Mouse (Mus musculus) megakaryocyte progenitor cell, adult 5-6 weeks (primary cell): Measurements from ENCODE around the gene Pcnx3. TPM values are rescaled to one million over a fixed set of nuclear protein-coding genes. Genes with fewer than 3 reads are reported as not detected.
"Not testable (repeated sequence)": the region's sequence is repeated elsewhere in the genome, so short reads cannot be mapped to it uniquely, and the experiment has no call there.

Experiments used
- ATAC-seq: replicated peaks from 2 replicates; pipeline ENCODE4 v1.8.0; 2016; ENCODE audit warnings: mild to moderate bottlenecking, moderate TSS enrichment, inconsistent platforms; ENCODE audit not compliant: poor library complexity
- total RNA-seq, 2 experiments: library from RNA; stranded (forward) in 1 of 2; stranded (reverse) in 1 of 2; fragments of 157-497, 149-512 nt in 1 of 2; fragments of 200-1000 nt in 1 of 2; gene quantifications; 2 replicates each; pipeline versions ENCODE4 v1.2.3 to v1.2.4; 2015 to 2017

Pcnx3 gene
- total RNA-seq, 2 experiments from 2014 or later: 15.7 to 24.5 TPM

GRCm38 (mm10) chr19:5713730-5714129 lies 25.0 kb upstream of the Pcnx3 start:
- ATAC-seq: peak; percentile 70

GRCm38 (mm10) chr19:5713255-5713654 lies 24.5 kb upstream of the Pcnx3 start:
- no peak for ATAC-seq

DNA sequence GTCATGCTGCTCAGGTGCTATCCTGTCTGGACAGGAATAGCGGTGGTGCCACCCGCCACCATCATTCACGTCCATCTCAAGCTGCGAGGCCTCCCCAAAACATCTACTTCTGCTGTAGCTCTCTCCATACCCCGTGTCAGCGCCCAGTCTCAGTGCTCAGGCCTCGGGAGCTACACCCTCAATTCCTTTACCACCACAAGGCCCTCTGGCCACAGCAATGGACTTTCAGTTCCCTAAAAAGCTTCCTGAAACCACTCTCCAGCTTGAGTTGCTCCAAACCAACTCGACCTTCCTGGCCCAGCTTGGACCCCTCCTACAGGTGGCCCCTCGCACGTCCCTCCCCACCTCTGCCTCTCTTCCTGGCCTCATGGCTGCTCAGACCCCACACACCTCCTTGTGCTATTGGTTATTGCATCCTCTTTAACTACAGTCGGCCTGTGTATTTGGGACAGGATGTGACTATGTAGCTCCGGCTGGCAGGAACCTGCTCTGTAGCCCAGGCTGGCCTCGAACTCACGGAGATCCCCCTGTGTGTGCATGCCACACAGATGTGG lies 23.3 kb upstream of the Pcnx3 start:
- ATAC-seq: peak; percentile 60

GRCm38 (mm10) chr19:5711218-5711617 lies 22.5 kb upstream of the Pcnx3 start:
- no peak for ATAC-seq

DNA sequence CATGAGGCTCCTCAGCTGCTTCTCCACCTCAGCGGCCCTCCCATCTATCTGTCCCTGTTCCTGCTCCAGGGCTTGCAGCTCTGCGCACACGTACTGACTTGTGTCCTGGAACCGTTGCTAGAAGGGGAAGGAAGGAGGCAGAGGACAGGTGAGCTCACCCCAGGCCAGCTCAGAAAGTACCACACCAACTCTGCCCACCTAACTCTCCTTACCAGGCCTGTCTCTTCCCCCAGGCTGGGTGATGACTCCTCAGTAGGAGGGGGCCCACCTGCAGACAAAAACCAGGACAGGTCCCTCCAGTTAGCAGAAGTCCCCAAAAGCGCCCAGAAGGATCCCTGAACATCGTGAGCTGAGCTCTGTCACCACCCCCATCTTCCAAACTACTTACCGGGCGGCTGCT lies 21.9 kb upstream of the Pcnx3 start:
- ATAC-seq: no peak

DNA sequence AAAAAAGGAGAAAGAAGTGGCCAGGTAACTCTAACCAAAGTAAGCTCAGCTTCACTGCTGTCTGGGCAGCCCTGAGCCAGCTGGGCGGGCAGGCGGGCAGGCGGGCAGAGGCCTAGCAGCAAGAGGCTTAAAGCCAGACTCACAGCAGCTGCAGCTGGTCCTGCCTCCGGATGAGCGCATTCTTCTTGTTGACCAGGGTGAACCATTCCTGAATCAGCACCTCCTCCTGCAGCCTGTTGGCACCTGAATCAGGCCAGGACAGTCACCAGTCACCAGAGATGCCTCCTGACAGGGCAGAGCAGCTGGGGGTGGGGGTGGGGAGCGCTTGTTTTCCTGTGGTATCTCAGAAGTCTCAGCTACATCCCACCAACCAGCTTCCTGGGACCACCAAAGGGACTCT lies 21.4 kb upstream of the Pcnx3 start:
- no peak for ATAC-seq

DNA sequence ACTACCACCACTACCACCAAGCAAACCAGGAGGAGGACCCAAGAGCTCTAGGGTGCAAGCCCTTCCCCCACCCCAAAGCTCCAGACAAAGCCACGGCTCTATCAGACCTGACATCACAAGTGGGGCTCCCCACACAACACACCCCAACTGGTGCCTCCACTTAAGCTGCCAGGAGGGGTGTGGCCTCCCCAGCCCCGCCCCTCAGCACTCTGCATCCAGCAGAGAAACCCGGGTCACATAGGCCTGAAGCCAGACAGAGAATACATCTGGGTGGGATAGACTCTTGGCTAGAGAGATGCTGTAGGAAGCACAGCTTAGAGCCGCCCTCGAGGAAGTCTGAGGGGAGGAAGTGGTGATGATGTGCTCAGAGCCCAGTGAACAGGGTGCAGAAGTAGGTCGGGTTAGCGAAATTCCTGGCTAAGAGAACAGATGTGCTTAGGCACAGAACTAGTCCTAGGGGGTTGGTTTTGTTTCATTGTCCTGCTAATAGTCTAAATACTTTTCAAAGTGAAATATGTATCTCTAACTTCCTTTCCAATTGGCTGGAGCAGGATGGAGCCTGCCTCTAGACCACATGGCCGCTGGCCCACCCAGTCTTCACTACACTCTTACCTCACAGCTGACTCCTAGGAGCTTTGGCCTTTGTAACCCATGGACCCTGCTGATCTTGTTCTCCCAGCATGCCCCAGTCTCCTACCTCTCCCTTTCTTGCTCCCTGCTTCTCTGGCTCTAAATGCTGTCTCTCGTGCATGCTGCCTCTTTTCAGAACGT lies 16.3 kb upstream of the Pcnx3 start:
- ATAC-seq: peak; percentile 83

- peak; percentile 47 for ATAC-seq
Measured at GRCm38 (mm10) chr19:5704163-5704800, 15.6 kb upstream of the Pcnx3 start, which contains the start of gene Kcnk7. Gene Kcnk7 (plus strand): TSS chr19:5704367.

DNA sequence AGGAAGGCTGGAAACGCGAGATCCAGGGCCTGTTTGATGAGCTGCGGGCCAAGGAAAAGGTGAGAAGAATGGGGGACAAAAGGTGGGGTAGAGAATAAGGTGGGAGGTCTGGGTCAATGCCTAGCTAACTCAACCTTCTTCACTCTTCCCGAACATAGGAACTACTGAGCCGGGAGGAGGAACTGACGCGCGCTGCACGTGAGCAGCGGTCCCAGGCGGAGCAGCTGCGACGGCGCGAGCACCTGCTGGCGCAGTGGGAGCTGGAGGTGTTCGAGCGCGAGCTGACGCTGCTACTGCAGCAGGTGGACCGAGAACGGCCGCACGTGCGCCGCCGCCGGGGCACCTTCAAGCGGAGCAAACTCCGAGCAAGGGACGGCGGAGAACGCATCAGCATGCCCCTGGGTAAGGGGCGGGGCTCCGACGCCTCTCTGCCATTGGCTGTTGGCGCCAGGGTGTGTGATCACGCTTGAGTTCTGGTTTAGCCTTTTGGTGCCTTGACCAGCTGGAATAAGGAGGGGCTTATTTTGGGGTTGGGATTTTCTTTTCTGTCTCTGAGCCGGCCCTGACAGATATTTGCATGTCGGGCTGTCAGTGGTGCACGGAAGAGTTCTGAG lies 7.2 kb upstream of the Pcnx3 start:
- no peak for ATAC-seq

- no peak for ATAC-seq
Measured at GRCm38 (mm10) chr19:5693801-5694200, 5.1 kb upstream of the Pcnx3 start.

DNA sequence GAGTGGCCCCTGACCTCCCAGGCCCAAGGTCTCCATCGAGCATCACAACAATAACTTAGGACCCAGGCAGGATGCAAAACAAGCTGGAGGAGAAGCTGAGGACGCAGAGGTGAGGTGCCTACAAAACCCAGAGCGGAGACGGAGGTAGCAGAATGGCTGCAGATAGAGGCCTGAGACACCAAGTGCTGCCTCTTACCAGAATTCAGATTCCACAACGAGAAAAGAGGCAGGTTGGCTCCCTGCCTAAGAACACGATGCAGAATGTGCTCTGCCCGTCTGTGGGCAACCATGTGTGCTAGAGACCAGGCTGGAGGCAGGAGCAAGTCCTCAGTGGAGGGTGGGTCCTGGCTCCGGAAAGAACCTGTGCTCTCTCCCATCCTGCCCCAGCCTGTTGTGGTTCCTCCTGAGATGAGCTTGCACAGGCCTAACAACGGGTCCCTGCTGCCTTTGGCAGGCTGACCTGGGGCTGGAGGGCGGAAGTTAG lies 4.2 kb upstream of the Pcnx3 start:
- ATAC-seq: no peak

DNA sequence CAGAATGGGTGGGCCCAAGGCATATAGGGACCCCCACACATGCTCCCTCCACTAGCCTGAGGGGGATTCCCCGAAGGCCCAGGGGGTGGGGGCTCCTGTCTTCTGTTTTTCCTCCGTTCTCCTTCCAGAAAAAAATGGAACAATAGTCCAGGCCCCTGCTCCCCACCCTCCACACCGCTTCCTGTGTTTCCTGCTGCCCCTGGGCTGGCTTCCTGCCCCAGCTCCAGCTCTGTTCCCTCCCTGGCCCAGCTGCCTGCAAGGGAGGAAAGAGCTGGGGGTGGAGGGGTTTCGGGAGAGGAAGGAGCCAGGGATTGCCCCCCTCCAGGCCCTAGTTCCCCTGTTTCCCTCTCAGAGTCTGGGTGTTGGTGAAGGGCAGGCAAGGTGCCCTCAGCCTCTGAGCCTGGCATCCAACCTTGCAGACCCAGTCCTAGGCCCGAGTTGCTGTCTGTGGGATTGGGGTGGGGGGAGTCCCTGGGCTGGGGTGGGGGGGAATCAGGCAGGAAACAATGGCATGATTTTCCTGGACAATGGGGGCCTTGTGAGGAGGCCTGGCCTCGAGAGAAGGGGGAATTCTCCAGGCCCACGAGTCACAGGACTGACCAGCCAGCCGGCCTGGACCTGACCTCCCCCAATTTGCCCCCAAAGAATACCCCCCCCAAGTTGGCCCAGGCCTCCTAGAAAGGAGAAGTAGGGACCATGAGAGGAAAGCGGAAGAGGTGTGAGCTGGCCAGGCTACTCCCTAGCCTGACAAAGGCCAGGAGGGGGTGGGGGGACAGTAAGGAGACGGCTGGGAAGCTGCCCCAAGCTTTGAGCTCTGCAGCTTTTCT lies 3.6 kb upstream of the Pcnx3 start:
- ATAC-seq: no peak

DNA sequence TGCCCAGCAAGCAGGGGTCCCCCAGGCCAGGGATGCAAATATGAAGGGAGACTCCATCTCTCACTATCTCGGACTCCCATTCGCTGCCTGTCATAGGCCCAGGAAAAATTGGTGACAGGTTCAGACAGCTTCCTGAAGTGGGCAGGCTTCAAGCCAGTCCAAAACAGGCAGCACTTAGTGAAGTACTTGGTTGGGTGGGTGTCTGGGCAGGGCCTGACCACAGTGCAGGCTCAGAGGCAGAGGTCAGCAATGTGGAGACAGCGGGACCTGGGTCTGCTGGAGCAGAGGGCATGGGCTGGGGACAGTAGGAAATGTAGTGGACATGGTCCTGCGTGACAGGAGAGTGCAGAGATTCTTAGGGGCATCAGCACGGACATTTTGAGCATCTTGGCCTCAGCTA lies 2.9 kb upstream of the Pcnx3 start:
- no peak for ATAC-seq

DNA sequence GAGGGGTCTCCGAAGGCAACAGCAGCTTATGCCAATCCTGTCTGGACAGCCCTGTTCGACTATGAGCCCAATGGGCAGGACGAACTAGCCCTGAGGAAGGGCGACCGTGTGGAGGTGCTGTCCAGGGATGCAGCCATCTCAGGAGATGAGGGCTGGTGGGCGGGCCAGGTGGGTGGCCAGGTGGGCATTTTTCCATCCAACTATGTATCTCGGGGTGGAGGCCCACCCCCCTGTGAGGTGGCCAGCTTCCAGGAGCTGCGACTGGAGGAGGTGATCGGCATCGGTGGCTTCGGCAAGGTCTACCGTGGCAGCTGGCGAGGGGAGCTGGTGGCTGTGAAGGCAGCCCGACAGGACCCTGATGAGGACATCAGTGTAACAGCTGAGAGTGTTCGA lies 1.6 kb upstream of the Pcnx3 start:
- ATAC-seq: no peak

DNA sequence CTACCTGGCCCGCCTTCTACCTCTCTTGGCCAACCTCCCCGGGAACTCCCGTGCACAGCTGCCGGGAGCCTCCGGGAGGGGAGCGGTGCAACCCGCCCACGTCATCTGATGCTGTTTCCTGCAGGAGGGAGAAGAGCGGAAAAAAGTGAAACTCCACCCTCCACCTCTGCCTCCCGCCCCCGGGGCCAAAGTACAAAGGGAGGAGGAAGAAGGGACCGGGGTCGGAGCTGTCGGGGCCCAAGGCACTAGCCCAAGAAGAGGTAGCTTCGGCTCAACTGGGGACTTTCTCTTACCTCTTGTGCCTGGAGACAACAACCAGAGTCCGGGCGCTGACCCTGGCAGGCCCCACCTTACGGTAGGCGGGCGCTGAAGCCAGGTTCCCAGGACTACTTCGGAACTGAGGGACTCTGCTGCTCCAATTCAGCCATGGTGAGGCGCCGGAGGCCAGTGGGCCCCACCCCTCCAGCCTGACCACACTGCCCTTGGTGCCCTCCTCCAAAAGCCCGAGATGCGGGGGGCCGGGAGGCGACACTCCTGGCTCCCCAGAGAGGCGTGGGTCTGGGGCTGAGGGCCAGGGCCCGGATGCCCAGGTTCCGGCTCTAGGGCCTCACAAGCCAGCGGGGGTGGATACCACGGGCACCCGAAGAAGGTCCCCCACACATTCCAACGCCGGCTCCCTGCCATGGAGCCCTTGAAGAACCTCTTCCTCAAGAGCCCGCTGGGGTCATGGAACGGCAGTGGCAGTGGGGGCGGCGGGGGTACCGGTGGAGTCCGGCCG lies 1.0 kb upstream of the Pcnx3 start:
- ATAC-seq: peak; percentile 63

- no peak for ATAC-seq
Measured at GRCm38 (mm10) chr19:5689088-5689428, 350 bp upstream of the Pcnx3 start.

- no peak for ATAC-seq
Measured at GRCm38 (mm10) chr19:5687738-5688137, 970 bp downstream of the Pcnx3 start.

DNA sequence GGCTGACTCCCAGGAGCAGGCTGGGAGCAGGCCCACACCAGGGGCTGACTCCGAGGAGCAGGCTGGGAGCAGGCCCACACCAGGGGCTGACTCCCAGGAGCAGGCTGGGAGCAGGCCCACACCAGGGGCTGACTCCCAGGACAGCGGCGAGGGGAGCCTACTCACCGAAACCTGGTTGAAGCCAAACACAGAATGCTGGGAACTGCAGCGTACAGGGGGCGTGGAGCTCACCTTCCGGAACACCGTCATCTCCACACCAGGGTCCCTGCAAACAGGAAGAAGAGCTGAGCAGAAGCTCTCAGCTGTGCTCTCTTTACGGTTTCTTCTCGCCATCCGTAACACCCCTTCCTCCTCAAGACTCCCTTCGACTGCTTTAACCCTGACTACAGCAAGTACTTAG lies 1.8 kb downstream of the Pcnx3 start:
- not testable (repeated sequence) for ATAC-seq

DNA sequence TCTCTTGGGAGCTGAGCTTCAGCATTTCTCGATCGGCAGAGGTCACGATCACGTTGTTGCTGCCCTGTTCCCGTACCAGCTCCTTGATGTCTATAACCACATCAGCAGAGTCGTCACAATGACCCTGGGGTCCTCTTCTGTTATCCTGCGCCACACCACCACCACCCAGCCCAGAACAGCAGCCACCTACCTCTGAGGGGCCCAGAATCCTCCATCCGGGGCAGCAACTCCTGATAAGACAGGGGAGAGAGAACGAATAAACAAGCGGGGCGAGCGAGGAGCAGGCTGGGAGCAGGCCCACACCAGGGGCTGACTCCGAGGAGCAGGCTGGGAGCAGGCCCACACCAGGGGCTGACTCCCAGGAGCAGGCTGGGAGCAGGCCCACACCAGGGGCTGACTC lies 2.3 kb downstream of the Pcnx3 start:
- ATAC-seq: no peak

GRCm38 (mm10) chr19:5685861-5686260 lies 2.8 kb downstream of the Pcnx3 start:
- no peak for ATAC-seq
